Mouse (Mus musculus) heart, postnatal 14 days (tissue): ENCODE results near the gene Gm19684. TPM values are rescaled to one million over a fixed set of nuclear protein-coding genes. Genes with fewer than 3 reads are reported as not detected.
"Not testable (repeated sequence)": the region's sequence is repeated elsewhere in the genome, so short reads cannot be mapped to it uniquely, and the experiment has no call there.

Experiments
- DNase-seq, 2 experiments: peaks; one replicate each; pipeline ENCODE4 v3.0.0; 2021 to 2022
- intact Hi-C: fragments of 180-260 bp; cut with DNase I; formaldehyde crosslinking; loops from one replicate; pipeline ENCODE4 v1.15.1; 2025
- total RNA-seq, 2 experiments: library from RNA; stranded (reverse); gene quantifications; 2 replicates each; pipeline ENCODE4 v1.2.3; 2021

The Gm19684 gene
- total RNA-seq, 2 experiments from 2014 or later, result not detected

DNA sequence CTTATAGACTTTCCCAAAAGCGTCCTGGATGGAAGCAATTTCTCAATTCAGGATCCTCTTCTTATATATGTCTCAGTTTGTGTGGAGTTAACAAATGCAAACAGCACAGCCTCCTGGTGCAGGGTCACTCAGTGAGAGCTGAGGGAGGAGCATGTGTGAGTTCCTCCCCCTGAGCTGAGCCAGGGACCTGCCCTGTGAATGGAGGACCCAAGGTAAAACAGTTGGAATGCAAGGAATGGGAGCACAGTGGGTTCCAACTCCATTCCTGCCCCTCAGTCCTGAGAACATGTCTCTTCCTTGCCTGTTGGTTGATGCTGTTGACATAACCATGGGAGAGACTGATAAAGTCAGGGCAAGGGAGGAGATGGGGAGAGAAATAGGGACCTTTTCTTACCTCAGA is 47.6 kb downstream of the Gm19684 start:
- intact Hi-C loops, DNase-seq: not testable (repeated sequence)

DNA sequence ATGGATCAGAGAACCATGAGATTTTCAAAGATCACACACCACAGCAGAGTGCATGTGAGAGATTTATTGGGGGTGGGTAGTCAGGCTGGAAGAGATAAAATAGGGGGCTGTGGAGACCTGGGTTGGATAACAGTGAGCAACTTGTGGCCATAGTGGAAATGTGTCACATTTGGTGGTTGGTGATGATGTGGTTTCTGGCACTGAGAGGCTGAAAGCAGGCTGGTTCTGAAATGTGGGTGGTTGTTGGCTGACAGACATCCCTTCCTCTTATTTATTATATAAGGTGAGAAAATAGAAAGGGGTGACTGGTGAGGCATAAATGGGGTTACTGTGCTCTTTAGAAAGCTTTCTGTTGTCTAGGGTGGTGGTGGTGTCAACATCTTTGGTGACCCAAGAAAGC is 48.3 kb downstream of the Gm19684 start:
- intact Hi-C loops, result no loop called here
- DNase-seq, result no peak

DNA sequence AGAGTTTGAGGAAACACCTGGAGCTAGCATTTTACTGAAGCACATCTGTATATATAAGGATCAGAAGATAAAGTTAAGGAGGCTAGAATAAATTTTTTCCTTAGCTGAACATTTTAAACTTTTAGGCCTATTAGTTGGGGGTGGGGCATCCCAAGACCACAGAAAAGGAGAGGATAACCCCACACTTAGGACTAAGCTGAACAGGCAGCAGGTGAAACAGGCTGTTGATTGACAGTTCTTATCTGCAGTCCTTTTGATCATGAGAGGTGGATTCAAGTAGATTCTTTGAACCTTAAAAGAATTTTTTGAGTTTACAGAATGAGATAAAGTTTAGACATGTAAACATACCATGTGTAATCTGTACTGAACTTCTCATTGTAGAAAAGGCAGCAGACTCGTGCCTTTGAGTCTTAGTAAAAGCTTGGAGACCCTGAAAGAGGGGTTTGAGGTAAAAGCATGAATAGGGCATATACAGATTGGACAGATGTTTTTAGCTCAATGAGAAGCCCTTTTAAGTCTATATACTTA is 48.9 kb downstream of the Gm19684 start:
- intact Hi-C loops, result no loop called here
- no peak for DNase-seq

DNA sequence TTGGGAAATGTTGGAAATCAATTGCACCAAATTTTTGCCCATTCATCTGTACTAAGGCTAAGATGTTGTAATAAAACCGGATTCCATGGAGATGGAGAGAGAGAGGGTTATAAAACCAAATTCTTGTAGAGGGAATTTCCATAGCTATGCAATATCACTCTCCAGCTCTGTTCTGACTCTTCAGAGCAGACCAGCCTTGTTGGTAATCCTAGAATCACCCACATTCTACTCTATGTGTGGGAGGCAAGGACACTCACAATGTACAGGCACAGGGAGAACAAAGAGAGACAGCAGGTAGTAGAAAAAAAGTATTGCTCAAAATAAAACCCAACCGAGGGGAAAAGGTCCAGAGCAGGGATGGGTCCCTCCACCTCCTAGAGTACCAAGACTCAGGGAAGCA is 54.7 kb downstream of the Gm19684 start:
- intact Hi-C loops, result not testable (repeated sequence)

DNA sequence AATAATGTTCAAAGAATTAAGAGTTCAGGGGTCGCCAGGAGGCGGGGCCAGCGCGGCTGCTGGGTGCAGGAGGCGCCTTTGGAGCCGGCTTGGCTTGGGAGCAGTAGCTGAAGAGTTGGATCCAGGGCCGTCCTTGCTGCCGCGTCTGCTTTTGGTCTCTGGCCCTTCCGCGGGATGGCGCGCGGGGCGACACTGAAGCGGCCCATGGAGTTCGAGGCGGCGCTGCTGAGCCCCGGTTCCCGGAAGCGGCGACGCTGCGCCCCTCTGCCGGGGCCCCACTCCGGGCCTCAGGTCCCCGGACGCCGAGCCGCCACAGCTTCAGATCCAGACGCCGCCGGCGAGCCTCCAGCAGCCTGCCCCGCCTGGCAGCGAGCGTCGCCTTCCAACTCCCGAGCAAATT is 57.5 kb downstream of the Gm19684 start:
- peak; percentile 6 to 12 for DNase-seq
- intact Hi-C loops, result not testable (repeated sequence)

More for the DNA sequence above, 54.7 kb downstream of the Gm19684 start:
- not testable (repeated sequence) for DNase-seq

Other genes with a start within 250 kb of the Gm19684 start
- 10 to 100 TPM; 20.6 to 24.9 TPM for gene Dhx16, start 241.9 kb upstream of the Gm19684 start, total RNA-seq
- gene 2310061I04Rik, start 224.2 kb upstream of the Gm19684 start, total RNA-seq, result 10 to 100 TPM; 83.9 to 89.3 TPM
- 1 to 10 TPM; 7.7 to 9.5 TPM for gene Atat1, start 211.6 kb upstream of the Gm19684 start, total RNA-seq
- gene Mrps18b, start 205.3 kb upstream of the Gm19684 start, total RNA-seq, result 10 to 100 TPM; 47.9 to 49.0 TPM
- gene Ppp1r10, start 205.2 kb upstream of the Gm19684 start, total RNA-seq, result 10 to 100 TPM; 43.4 to 49.0 TPM
- 10 to 100 TPM; 65.2 TPM for gene Abcf1, start 151.9 kb upstream of the Gm19684 start, total RNA-seq
- gene Gnl1, start 141.8 kb upstream of the Gm19684 start, total RNA-seq, result 10 to 100 TPM; 23.0 to 26.1 TPM
- 1 to 10 TPM; 4.6 to 4.7 TPM for gene Prr3, start 141.4 kb upstream of the Gm19684 start, total RNA-seq
- gene H2-T24, start 101.1 kb upstream of the Gm19684 start, total RNA-seq, result 1 to 10 TPM; 4.7 to 6.0 TPM
- 10 to 100 TPM; 23.2 to 24.0 TPM for gene H2-T23, start 88.8 kb upstream of the Gm19684 start, total RNA-seq
- 10 to 100 TPM in 1 of 2 experiments, 1 to 10 TPM in 1; 10.0 to 12.4 TPM for gene H2-T22, start 78.9 kb upstream of the Gm19684 start, total RNA-seq
- gene Gm6034, start 78.7 kb upstream of the Gm19684 start, total RNA-seq, result not detected
- 1 to 10 TPM; 1.5 to 2.3 TPM for gene Gm11127, start 63.3 kb upstream of the Gm19684 start, total RNA-seq
- gene Gm7030, start 7.7 kb downstream of the Gm19684 start, total RNA-seq, result not detected
- gene Gm8909, start 46.9 kb downstream of the Gm19684 start, total RNA-seq, result not detected
- 1 to 10 TPM in 1 of 2 experiments, under 1 TPM in 1; 0.31 to 3.1 TPM for gene H2-T3, start 68.6 kb downstream of the Gm19684 start, total RNA-seq
- gene Rpp21, start 136.4 kb downstream of the Gm19684 start, total RNA-seq, result 10 to 100 TPM; 33.1 to 34.2 TPM
- 1 to 10 TPM; 7.7 to 7.9 TPM for gene Trim39, start 150.6 kb downstream of the Gm19684 start, total RNA-seq
- not detected for gene H2-M10.2, start 164.8 kb downstream of the Gm19684 start, total RNA-seq
- gene H2-M10.1, start 204.5 kb downstream of the Gm19684 start, total RNA-seq, result not detected
- gene H2-M10.3, start 246.7 kb downstream of the Gm19684 start, total RNA-seq, result not detected